Mouse (Mus musculus) cerebellum, postnatal 10 days (tissue): ENCODE results near the gene Fkbp15.

Experiments
- DNase-seq, 2 experiments: peaks; one replicate each; pipeline ENCODE4 v3.0.0; 2021; ENCODE audit warnings: mixed read lengths in 2 of 2

Fkbp15 gene

GRCm38 (mm10) chr4:62360088-62360804 lies at the start of gene Fkbp15, which contains the start of gene Slc31a1:
Gene Fkbp15 (minus strand): TSS chr4:62360548.
Gene Slc31a1 (plus strand): TSS chr4:62360727.
- peak; percentile 98 for DNase-seq

GRCm38 (mm10) chr4:62409615-62410014 lies 49.3 kb upstream of the Fkbp15 start:
- DNase-seq: no peak

- peak; percentile 98 to 99 for DNase-seq
Measured at GRCm38 (mm10) chr4:62408601-62409282, 48.4 kb upstream of the Fkbp15 start, which contains the start of the genes Cdc26 and Prpf4. Gene Cdc26 (minus strand): TSS chr4:62408642. Gene Prpf4 (plus strand): TSS chr4:62408797.

GRCm38 (mm10) chr4:62407730-62408582 lies 47.6 kb upstream of the Fkbp15 start:
- peak; percentile 68 to 76 for DNase-seq

GRCm38 (mm10) chr4:62406133-62406532 lies 45.8 kb upstream of the Fkbp15 start:
- peak; percentile 7 to 14 for DNase-seq

GRCm38 (mm10) chr4:62398956-62399355 lies 38.6 kb upstream of the Fkbp15 start:
- DNase-seq: no peak

GRCm38 (mm10) chr4:62397616-62398365 lies 37.4 kb upstream of the Fkbp15 start:
- DNase-seq: no peak

GRCm38 (mm10) chr4:62395806-62396205 lies 35.5 kb upstream of the Fkbp15 start:
- no peak for DNase-seq

GRCm38 (mm10) chr4:62393459-62393858 lies 33.1 kb upstream of the Fkbp15 start:
- DNase-seq: no peak

GRCm38 (mm10) chr4:62391892-62392291 lies 31.5 kb upstream of the Fkbp15 start:
- DNase-seq: peak in 1 of 2 experiments; percentile 6

GRCm38 (mm10) chr4:62389592-62390512 lies 29.5 kb upstream of the Fkbp15 start:
- DNase-seq: no peak

GRCm38 (mm10) chr4:62385439-62385838 lies 25.1 kb upstream of the Fkbp15 start:
- no peak for DNase-seq

- DNase-seq: no peak
Measured at GRCm38 (mm10) chr4:62384159-62384558, 23.8 kb upstream of the Fkbp15 start.

GRCm38 (mm10) chr4:62383752-62384151 lies 23.4 kb upstream of the Fkbp15 start:
- no peak for DNase-seq

- DNase-seq: no peak
Measured at GRCm38 (mm10) chr4:62383207-62383606, 22.9 kb upstream of the Fkbp15 start.

GRCm38 (mm10) chr4:62379724-62380381 lies 19.5 kb upstream of the Fkbp15 start:
- DNase-seq: no peak

GRCm38 (mm10) chr4:62376123-62376522 lies 15.8 kb upstream of the Fkbp15 start:
- no peak for DNase-seq

- no peak for DNase-seq
Measured at GRCm38 (mm10) chr4:62374342-62374741, 14.0 kb upstream of the Fkbp15 start.

GRCm38 (mm10) chr4:62373668-62374067 lies 13.3 kb upstream of the Fkbp15 start:
- no peak for DNase-seq

GRCm38 (mm10) chr4:62372818-62373520 lies 12.6 kb upstream of the Fkbp15 start:
- no peak for DNase-seq
